Mouse (Mus musculus) liver, adult 2 months (tissue): ENCODE results near the gene Nebl.

Source experiments
- CTCF ChIP-seq: fragments of 200-500 bp; IDR thresholded peaks from 2 replicates; pipeline ENCODE4 v1.5.1; 2011; ENCODE audit warnings: low read depth, low read length, control low read depth
- POLR2A ChIP-seq: fragments of 200-500 bp; IDR thresholded peaks from 2 replicates; pipeline ENCODE4 v1.6.1; 2011; ENCODE audit warnings: low read length, control low read depth; ENCODE audit not compliant: insufficient read depth; ENCODE audit errors: extremely low read depth

GRCm38 (mm10) chr2:17335451-17335850 lies 395.8 kb downstream of the Nebl start:
- no peak for TF ChIP-seq CTCF
- no peak for TF ChIP-seq POLR2A
